Mouse (Mus musculus): Measurements from ENCODE around the gene Sp2.

DNA sequence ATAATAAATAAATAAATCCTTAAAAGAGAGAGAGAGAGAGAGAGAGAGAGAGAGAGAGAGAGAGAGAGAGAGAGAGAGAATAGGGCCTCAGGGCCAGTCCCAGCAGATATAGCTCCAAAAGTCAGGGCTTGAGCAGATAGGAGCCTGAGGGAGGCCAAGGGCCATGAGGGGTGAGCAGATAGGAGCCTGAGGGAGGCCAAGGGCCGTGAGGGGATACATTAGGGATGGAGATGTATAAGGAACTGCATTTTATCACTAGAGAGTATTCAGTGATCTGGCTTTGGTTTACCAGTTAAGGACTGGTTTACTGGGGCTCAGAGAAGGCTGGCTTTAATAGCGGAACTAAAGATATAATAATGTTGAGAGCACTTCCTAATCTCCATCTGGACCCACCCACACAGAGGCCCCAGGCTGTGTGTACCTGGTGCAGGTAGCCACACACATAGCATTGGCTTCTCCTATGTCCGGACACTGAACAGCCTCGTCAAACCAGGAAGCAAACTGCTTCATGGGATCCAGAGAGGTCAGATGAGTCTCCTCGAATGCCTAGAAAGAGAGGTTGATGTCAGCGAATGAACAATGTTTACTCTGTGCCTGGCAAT, 40.7 kb downstream of the Sp2 start:
- TF ChIP-seq CTCF (IDR thresholded peaks at IDR 0.05; ENCODE audit: low read depth) (no peak), EP300 (IDR thresholded peaks at IDR 0.05; ENCODE audit: low read depth) (peak; percentile 93)

Data from liver, embryonic 14.5 days (tissue).